Mouse (Mus musculus) neural tube, embryonic 13.5 days (tissue): ENCODE data around the gene Gm17490. TPM values are rescaled to one million over a fixed set of nuclear protein-coding genes. Genes with fewer than 3 reads are reported as not detected.

ENCODE experiments used
- ATAC-seq: fragments of 200-750 bp; cut with Nextera tagmentation; 2 replicates; pipeline ENCODE4 v1.8.0; 2017; ENCODE audit warnings: low read depth, mild to moderate bottlenecking, moderate TSS enrichment, moderate library complexity
- H3K27ac ChIP-seq: fragments of 300-500 bp; sonication (generic); replicated peaks from 2 replicates; pipeline ENCODE4 v1.5.1; 2015; ENCODE audit warnings: moderate library complexity, mild to moderate bottlenecking, inconsistent platforms
- H3K27me3 ChIP-seq: fragments of 300-500 bp; sonication (generic); 2 replicates; pipeline ENCODE4 v1.6.1; 2015; ENCODE audit warnings: mild to moderate bottlenecking, inconsistent platforms
- H3K36me3 ChIP-seq: fragments of 300-500 bp; sonication (generic); 2 replicates; pipeline ENCODE4 v1.6.1; 2015; ENCODE audit warnings: mild to moderate bottlenecking, inconsistent platforms
- H3K4me1 ChIP-seq: fragments of 300-500 bp; sonication (generic); replicated peaks from 2 replicates; pipeline ENCODE4 v1.6.1; 2015; ENCODE audit warnings: inconsistent platforms
- H3K4me2 ChIP-seq: fragments of 300-500 bp; sonication (generic); 2 replicates; pipeline ENCODE4 v1.6.1; 2015; ENCODE audit warnings: inconsistent platforms, mild to moderate bottlenecking, moderate library complexity
- H3K4me3 ChIP-seq: fragments of 300-500 bp; sonication (generic); 2 replicates; pipeline ENCODE4 v1.5.1; 2015; ENCODE audit warnings: mild to moderate bottlenecking, inconsistent platforms
- H3K9ac ChIP-seq: fragments of 300-500 bp; sonication (generic); 2 replicates; pipeline ENCODE4 v1.6.1; 2015; ENCODE audit warnings: moderate library complexity, mild to moderate bottlenecking, inconsistent platforms
- H3K9me3 ChIP-seq: fragments of 300-500 bp; sonication (generic); 2 replicates; pipeline ENCODE4 v1.6.1; 2016; ENCODE audit warnings: inconsistent platforms
- WGBS: fragments of 180-500 bp; shearing (Covaris S2); methylation state at CpG from one replicate; pipeline ENCODE4 v1.1.7; 2015; 5-methylcytosine and 5-hydroxymethylcytosine counted together
- polyA plus RNA-seq: library from polyadenylated mRNA; unstranded; fragments of >200 nt; fragmentation: Nextera tagmentation; extraction: Ambion mirVana; gene quantifications from 2 replicates; pipeline ENCODE4 v1.2.1, GENCODE M21; 2015

Gm17490 gene
- not detected in 2 replicates for polyA plus RNA-seq

DNA sequence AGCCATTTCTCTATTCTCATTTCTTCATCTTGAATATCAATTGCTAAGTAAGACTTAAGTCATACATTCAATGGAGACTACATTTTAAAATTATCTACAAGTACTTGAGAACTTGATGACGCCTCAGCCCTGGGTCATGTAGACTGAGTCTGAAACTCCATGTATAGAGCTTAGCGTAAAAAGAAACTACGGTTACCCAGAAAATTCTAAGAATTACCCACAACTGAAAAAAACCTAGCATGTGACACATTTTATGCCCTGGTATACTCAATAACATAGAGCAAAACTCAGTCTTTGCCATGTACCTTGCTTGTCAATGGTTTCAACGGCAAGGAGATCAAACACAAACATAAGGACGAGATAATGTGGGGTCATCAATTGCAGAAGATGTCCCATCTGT, at the start of gene Gm17490:
Gm17490 (minus strand) TSS at position 375 of the 400 bp plus-strand sequence.
- H3K4me3 ChIP-seq: no peak within 1 kb of the TSS
- no peaks in the 10 kb centered on the region for H3K27me3 ChIP-seq
- no peaks in the 10 kb centered on the region for H3K4me1 ChIP-seq
- H3K9me3 ChIP-seq: no peaks in the 10 kb centered on the region
- H3K36me3 ChIP-seq: no peaks in the 10 kb centered on the region
- no peak within 1 kb of the TSS for H3K27ac ChIP-seq
- H3K4me2 ChIP-seq: no peak within 1 kb of the TSS
- WGBS: 96% methylated on average over 5 of the region's 5 CpGs
- H3K9ac ChIP-seq: no peak within 1 kb of the TSS
- ATAC-seq: no peak

DNA sequence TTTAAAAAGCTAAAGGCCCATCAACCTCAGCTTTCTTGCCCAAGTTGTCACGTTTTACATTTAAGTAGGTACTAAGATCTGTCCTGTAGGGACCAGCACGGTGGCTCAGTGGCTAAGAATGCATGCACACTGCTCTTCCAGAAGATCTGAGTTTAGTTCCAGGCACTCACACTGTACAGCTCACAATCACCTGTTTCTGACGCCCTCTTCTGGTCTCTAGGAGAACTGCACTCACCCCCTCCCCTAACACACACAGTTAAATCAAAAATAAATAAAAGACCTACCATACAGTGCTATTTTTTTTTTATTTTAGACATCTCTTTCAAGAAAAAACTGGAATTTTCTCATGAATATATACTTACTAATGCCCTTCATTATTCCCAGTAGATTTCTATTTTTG, 46.1 kb upstream of the Gm17490 start:
- Histone ChIP-seq H3K9me3 (no peaks in the 10 kb centered on the region), H3K36me3 (no peaks in the 10 kb centered on the region), H3K27me3 (no peaks in the 10 kb centered on the region), H3K27ac (no peak overlapping the region), H3K9ac (no peak overlapping the region), H3K4me1 (no peaks in the 10 kb centered on the region), H3K4me3 (no peak overlapping the region), H3K4me2 (no peak overlapping the region)
- ATAC-seq: no peak
- WGBS: 25% methylated on average over 3 of the region's 3 CpGs

DNA sequence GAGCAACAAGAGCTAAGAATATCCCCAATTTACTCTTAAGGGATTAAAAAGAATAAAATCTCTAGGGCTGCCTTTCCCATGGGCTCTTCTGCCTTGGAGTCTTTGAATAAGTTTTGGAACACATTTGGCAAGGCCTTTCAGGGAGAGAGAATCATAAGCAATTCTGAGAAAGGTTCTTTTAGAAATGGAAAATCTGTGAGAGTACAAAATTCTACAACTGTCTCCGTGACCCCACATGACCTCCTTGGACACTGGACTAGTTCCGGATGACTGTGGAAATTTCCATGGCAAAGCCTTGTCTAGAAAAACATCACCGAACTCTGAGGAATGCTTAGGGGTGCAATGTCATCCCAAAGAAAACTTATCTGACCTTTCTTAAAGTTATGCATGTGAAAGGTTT, 39.3 kb upstream of the Gm17490 start:
- no peaks in the 10 kb centered on the region for H3K4me1 ChIP-seq
- no peaks in the 10 kb centered on the region for H3K36me3 ChIP-seq
- 89% methylated on average over 3 of the region's 3 CpGs for WGBS
- no peak overlapping the region for H3K27ac ChIP-seq
- no peaks in the 10 kb centered on the region for H3K27me3 ChIP-seq
- no peak overlapping the region for H3K4me2 ChIP-seq
- no peak overlapping the region for H3K4me3 ChIP-seq
- no peaks in the 10 kb centered on the region for H3K9me3 ChIP-seq
- no peak overlapping the region for H3K9ac ChIP-seq
- no peak for ATAC-seq

DNA sequence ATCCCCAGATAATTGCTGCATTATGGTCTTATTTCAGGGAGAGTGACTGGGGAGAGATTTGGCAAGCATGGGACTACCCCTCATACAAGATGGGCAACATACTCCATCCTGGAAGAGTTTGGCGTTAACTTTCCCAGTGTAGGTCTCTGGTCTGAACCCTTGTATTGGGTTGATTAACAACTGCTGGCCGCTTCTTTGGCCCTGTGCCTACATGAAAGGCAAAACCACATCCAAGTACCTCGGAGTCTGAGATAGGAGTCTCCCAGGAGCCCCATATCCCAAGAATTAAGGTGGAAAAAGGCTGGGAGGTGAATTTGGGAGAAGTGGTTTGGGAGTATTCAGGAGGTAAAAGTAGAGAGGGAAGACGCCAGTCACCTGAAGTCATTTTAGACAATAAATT, 38.7 kb upstream of the Gm17490 start:
- H3K27ac ChIP-seq: no peak overlapping the region
- peak overlapping the region; percentile 48; the same call in 1 of the 2 replicates for H3K4me2 ChIP-seq
- H3K4me3 ChIP-seq: no peak overlapping the region
- 88% methylated on average over 4 of the region's 4 CpGs for WGBS
- no peaks in the 10 kb centered on the region for H3K9me3 ChIP-seq
- ATAC-seq: no peak
- no peaks in the 10 kb centered on the region for H3K27me3 ChIP-seq
- no peak overlapping the region for H3K9ac ChIP-seq
- H3K36me3 ChIP-seq: no peaks in the 10 kb centered on the region
- H3K4me1 ChIP-seq: no peaks in the 10 kb centered on the region

DNA sequence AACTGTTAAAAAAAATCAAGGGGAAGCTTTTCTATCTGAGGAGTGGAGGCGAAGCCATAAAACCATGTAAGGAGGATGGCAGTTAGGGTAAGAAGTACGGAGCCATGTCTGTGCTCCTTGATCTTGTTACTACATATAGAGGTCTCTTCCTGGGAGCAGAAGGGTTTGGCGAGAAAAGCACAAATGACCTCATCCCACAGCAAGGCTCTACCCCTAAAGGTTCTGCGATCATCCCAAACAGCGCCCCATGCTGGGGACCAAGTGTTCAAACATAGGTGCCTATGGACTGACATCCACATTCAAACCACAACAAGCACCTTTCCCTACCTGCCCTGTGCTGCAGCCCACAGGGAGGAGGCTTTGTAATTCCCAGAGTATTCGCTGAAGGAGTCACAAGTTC, 38.3 kb upstream of the Gm17490 start:
- no peaks in the 10 kb centered on the region for H3K27me3 ChIP-seq
- H3K27ac ChIP-seq: no peak overlapping the region
- H3K36me3 ChIP-seq: no peaks in the 10 kb centered on the region
- no peaks in the 10 kb centered on the region for H3K9me3 ChIP-seq
- ATAC-seq: peak; percentile 74; the same call in 1 of the 2 replicates
- 45% methylated on average over 6 of the region's 6 CpGs for WGBS
- H3K4me3 ChIP-seq: peak overlapping the region; percentile 25
- H3K9ac ChIP-seq: 0 out of 2 replicates have a peak overlapping the region, but pooled peaks have one; percentile 22
- H3K4me1 ChIP-seq: no peaks in the 10 kb centered on the region
- H3K4me2 ChIP-seq: peak overlapping the region; percentile 48

DNA sequence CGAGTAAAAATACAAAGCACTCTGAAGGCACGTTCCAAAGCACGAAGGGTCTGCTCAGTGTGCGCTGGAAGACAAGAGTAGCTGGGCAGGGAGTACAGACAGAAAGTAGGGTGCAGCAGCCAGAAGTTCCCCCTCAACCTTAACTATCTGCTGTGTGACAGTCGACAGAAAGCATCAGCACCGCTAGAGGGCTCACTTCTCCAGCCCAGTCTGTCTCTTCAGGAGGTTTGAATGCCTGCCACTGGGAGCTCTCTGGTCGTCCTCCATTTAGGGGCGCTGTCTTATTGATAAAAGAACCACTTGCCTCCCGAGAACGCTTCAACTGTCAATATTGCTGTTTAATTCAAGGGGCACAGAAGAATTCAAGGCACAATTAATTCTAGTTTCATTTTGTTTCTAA, 37.9 kb upstream of the Gm17490 start:
- peak; percentile 94 for ATAC-seq
- Histone ChIP-seq H3K4me1 (no peaks in the 10 kb centered on the region), H3K36me3 (no peaks in the 10 kb centered on the region), H3K27me3 (no peaks in the 10 kb centered on the region), H3K27ac (no peak overlapping the region), H3K4me3 (peak overlapping the region; percentile 25), H3K4me2 (peak overlapping the region; percentile 48), H3K9ac (0 out of 2 replicates have a peak overlapping the region, but pooled peaks have one; percentile 22), H3K9me3 (no peaks in the 10 kb centered on the region)
- 5% methylated on average over 10 of the region's 10 CpGs for WGBS

DNA sequence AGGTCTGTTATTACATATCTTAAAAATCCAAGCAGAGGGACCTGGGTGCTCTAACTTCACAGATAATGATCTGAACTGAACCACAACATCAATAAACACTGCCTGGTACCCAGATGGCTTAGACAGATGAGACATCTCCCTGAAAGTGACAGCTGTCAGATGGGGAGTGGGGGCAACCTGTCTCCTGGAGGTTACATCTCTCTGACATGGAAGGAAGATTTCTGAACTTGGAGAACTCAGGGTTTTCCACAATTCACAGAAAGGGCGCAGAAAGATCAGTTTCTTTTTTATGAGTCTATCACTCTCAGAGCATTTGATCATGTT, 36.8 kb upstream of the Gm17490 start:
- Histone ChIP-seq H3K9ac (no peak overlapping the region), H3K9me3 (no peaks in the 10 kb centered on the region), H3K27me3 (no peaks in the 10 kb centered on the region), H3K4me1 (no peaks in the 10 kb centered on the region), H3K27ac (no peak overlapping the region), H3K36me3 (no peaks in the 10 kb centered on the region), H3K4me2 (no peak overlapping the region), H3K4me3 (no peak overlapping the region)
- 82% methylated on average over 1 of the region's 1 CpGs for WGBS
- ATAC-seq: no peak

DNA sequence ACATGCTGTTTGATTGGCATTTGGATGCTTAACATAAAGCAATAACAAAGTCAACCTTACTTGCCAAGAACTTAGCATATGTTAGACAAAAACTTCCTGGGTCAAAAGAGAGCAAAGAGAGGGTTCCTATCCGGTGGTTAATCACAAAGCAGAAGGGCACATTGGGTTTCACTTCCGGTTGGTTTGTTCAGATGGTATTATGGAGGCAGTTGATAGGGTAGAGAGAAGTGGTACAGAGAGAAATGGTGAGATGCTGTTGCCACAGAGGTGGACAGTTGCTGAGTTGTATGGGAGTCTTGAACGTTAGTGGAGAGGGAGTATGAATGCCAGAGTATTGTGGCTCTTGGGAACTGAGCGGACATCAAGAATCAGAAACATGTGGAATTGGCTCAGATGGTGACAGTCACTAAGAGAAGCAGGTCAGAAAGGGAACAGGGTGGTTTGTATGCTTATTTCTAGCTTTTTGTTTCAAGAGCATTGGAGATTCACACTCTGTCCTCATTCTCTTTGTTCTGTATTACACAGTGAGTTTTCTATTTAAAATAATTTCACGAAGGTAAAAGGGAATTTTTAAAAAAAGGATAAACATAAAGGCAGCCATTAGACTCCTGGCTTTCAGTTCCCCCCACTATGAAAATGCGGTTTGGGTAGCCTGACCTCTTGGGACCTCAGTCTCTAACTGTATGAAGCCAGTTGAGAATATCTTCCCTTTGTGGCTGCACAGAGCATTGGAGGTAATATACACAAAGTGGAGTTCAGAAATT, 36.3 kb upstream of the Gm17490 start:
- 88% methylated on average over 6 of the region's 6 CpGs for WGBS
- no peaks in the 10 kb centered on the region for H3K9me3 ChIP-seq
- no peaks in the 10 kb centered on the region for H3K36me3 ChIP-seq
- H3K27ac ChIP-seq: no peak overlapping the region
- no peak overlapping the region for H3K4me3 ChIP-seq
- H3K4me1 ChIP-seq: no peaks in the 10 kb centered on the region
- no peak overlapping the region for H3K9ac ChIP-seq
- no peaks in the 10 kb centered on the region for H3K27me3 ChIP-seq
- no peak overlapping the region for H3K4me2 ChIP-seq
- ATAC-seq: no peak

DNA sequence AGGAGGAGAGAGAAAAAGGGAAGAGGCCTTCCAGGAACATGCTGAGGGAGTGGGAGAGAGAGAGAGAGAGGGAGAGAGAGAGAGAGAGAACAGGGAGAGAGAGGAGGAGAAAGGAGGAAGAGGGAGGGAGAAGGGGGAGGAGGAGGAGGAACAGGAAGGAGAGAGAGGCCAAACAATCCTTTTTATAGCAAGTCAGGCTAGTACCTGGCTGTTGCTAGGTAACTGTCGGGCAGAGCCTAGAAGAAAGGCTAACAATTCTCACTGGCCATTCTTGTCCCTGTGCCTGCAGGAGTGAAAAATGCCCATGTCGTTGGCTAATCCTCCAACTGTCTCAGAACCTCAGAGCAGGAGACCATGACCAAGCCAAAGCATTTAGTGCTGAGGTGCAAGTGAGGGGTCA, 33.2 kb upstream of the Gm17490 start:
- Histone ChIP-seq H3K27ac (no peak overlapping the region), H3K9ac (no peak overlapping the region), H3K4me1 (no peaks in the 10 kb centered on the region), H3K4me3 (no peak overlapping the region), H3K36me3 (no peaks in the 10 kb centered on the region), H3K9me3 (no peaks in the 10 kb centered on the region), H3K27me3 (no peaks in the 10 kb centered on the region), H3K4me2 (no peak overlapping the region)
- ATAC-seq: no peak
- 29% methylated on average over 2 of the region's 2 CpGs for WGBS

DNA sequence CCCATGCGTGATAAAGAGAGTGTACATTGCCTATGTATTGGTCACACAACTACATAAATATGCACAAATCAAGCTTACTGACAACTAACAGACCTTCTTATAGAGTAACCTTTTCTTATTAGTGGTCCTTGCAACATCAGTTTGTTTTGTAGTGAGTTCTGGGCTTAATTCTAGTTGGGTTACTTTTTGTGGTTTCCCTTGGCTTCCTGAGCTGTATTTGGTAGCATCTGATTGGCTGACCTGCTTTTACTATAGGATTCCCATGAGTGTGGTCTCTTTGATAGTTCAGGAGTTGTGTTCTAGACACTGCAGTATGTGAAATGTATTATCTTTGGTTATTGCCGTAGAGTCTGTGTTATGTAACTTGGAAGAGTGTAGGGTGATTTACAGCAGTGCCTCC, 31.5 kb upstream of the Gm17490 start:
- whole genome bisulfite sequencing: 89% methylated on average over 2 of the region's 2 CpGs
- no peaks in the 10 kb centered on the region for H3K4me1 ChIP-seq
- no peak overlapping the region for H3K9ac ChIP-seq
- no peak overlapping the region for H3K4me2 ChIP-seq
- H3K4me3 ChIP-seq: no peak overlapping the region
- no peaks in the 10 kb centered on the region for H3K36me3 ChIP-seq
- no peak for ATAC-seq
- H3K9me3 ChIP-seq: no peaks in the 10 kb centered on the region
- H3K27ac ChIP-seq: no peak overlapping the region
- H3K27me3 ChIP-seq: no peaks in the 10 kb centered on the region

DNA sequence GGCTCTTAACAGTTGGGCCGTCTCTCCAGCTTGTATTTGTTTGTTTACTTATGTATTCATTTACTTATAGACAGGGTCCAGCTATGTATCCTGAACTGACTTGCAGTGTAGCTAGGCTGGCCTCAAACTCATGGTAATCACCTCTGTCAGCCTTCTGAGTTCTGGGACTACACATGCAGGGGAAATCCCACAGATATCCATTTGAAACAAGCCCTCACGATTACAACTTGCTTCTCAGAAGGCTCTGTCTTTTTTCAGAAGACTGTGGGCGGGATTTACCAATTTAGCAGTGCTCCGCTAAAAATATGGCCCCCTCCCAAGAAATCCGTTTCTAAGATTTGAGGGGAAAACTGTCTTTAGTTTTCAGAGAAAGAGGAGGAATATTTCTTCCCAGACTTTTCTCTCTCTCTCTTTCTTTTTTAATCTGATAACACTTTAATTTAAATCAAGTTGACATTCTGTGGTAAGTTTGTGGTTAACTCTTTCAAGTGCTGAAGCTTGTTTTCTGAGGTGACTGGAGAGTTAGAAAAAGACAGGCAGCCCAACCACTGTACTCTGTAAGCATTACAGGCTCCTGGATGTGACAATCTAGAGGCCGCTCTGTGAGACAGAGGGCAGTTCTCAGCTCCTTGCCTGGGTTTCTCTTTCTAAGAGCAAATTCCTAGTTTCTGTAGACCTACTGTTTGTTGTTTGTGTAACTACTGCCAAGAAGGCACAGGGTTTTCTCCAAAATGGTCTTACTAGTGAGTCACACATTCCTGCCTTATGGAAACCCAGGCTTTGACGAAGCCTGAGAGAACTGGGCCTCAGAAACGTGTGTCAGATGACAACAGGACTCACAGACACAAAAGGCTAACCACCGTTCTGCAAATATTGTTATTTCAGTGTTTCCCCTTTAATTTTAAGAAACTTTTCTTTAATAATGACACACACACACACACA, 29.2 kb upstream of the Gm17490 start:
- H3K9me3 ChIP-seq: no peaks in the 10 kb centered on the region
- H3K36me3 ChIP-seq: no peaks in the 10 kb centered on the region
- 77% methylated on average over 9 of the region's 9 CpGs for WGBS
- no peak overlapping the region for H3K9ac ChIP-seq
- H3K4me2 ChIP-seq: no peak overlapping the region
- ATAC-seq: no peak
- no peaks in the 10 kb centered on the region for H3K4me1 ChIP-seq
- no peaks in the 10 kb centered on the region for H3K27me3 ChIP-seq
- H3K4me3 ChIP-seq: no peak overlapping the region
- H3K27ac ChIP-seq: no peak overlapping the region

DNA sequence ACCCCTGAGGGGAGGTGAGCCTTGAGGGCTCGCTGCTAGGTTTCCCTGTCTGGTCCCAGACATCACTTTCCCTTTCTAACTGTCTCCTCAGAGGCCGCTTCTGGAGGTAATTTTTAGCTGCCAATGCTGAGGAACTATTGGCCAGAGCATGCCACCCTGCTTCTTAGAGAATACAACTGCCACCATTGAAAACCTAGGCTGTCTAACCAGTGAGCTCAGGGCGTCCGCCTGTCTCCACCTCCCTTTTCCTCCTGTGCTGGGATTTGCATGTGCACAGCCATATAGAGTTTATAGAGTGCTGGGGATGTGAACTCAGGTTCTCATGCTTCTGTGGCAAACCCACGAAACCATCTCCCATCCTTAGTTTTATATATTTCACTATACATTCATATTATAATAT, 27.7 kb upstream of the Gm17490 start:
- WGBS: 79% methylated on average over 5 of the region's 5 CpGs
- no peaks in the 10 kb centered on the region for H3K36me3 ChIP-seq
- no peak overlapping the region for H3K27ac ChIP-seq
- no peaks in the 10 kb centered on the region for H3K4me1 ChIP-seq
- H3K9me3 ChIP-seq: no peaks in the 10 kb centered on the region
- ATAC-seq: no peak
- H3K4me2 ChIP-seq: no peak overlapping the region
- no peak overlapping the region for H3K4me3 ChIP-seq
- no peaks in the 10 kb centered on the region for H3K27me3 ChIP-seq
- H3K9ac ChIP-seq: no peak overlapping the region
